In genomic region chr4:144998808-144999571, GRCm38 (mm10) we compare ENCODE assay signal across 9 mouse cellular contexts.
A peak's percentile ranks its signal among the peaks of the same experiment; 100 is the strongest.
DNase-seq lines count a peak whose midpoint lies in the region; ATAC-seq and TF ChIP-seq lines count a peak whose summit lies in the region.
"Had no signal": no experiment of that assay in that cellular context is flagged by ENCODE, and none has a peak within 500 bp of the region (broad histone marks: within the 10 kb centered on the region; RNA-seq: fewer than 3 reads in every experiment).

No protein-coding gene starts in this region.

- no peak overlapping the region for H3K4me2 ChIP-seq in liver, embryonic 12.5 days

- no peak overlapping the region for H3K9ac ChIP-seq in liver, embryonic 12.5 days

- peaks cover 46% of the 10 kb centered on the region for H3K4me1 ChIP-seq in liver, embryonic 12.5 days

- 0 out of 2 replicates have a peak, but pooled peaks cover 2% of the 10 kb centered on the region for H3K36me3 ChIP-seq in liver, embryonic 12.5 days

- H3K4me3 ChIP-seq in gastrocnemius, adult 2 months = no peak overlapping the region
- H3K4me3 ChIP-seq in liver, embryonic 12.5 days = no peak overlapping the region

- WGBS in liver, embryonic 12.5 days (ENCODE audit: insufficient replicate concordance) = 71% methylated on average over 2 of the region's 2 CpGs

- ATAC-seq in liver, embryonic 12.5 days = peak; percentile 22

- peak overlapping the region; percentile 75 for H3K27ac ChIP-seq in gastrocnemius, adult 2 months
- peak overlapping the region; percentile 80 for H3K27ac ChIP-seq in liver, embryonic 12.5 days

- no peaks in the 10 kb centered on the region for H3K27me3 ChIP-seq in liver, embryonic 12.5 days (replicated peaks)

- H3K9me3 ChIP-seq in liver, embryonic 12.5 days (replicated peaks) = no peaks in the 10 kb centered on the region

- DNase-seq in gastrocnemius, adult 2 months = peak; percentile 13
- DNase-seq in gastrocnemius, postnatal 10 days = no peak
- DNase-seq in spleen, adult 12 weeks (ENCODE audit: low spot score) = peak; percentile 27
- no peak for DNase-seq in spleen, postnatal 36 days (ENCODE audit: low spot score in 2 of 2)
- peak; percentile 50 for DNase-seq in thymus, postnatal 4 days
- no peak for DNase-seq in adipocyte (ENCODE audit: low spot score)
- DNase-seq in left cerebral cortex, adult 9 months (ENCODE audit: low spot score in 2 of 2) = no peak
- DNase-seq: B cell, adult 2 months had no signal

- intact Hi-C loops in gastrocnemius, adult 2 months (cut with DNase I) = no loop called here

- TF ChIP-seq CTCF in gastrocnemius, adult 2 months (IDR thresholded peaks at IDR 0.05) = no peak

Comparison
In these comparisons a context has a peak if more than half of its experiments do, and no peak if none do; other contexts are left out.
1. DNase-seq: peak in gastrocnemius, adult 2 months (single experiment), spleen, adult 12 weeks (single experiment) and thymus, postnatal 4 days (single experiment); none in gastrocnemius, postnatal 10 days (single experiment), spleen, postnatal 36 days (0 of 2), adipocyte (single experiment) and left cerebral cortex, adult 9 months (0 of 2).